Mouse (Mus musculus) heart, adult 2 months (tissue): ENCODE measurements around the gene Ndufb8.

Experiments used
- CTCF ChIP-seq: fragments of 200-600 bp; IDR thresholded peaks from 2 replicates; pipeline ENCODE4 v1.8.1; 2022; ENCODE audit warnings: antibody characterized with exemption, mild to moderate bottlenecking, moderate library complexity
- POLR2A ChIP-seq: fragments of 200-500 bp; IDR thresholded peaks from 2 replicates; pipeline ENCODE4 v1.6.1; 2011; ENCODE audit warnings: mild to moderate bottlenecking, low read depth, low read length, control low read depth; ENCODE audit not compliant: insufficient read depth

- TF ChIP-seq CTCF (no peak), POLR2A (no peak)
These were observed 17.8 kb downstream of the Ndufb8 start for GRCm38 (mm10) chr19:44537416-44537815.
